Mouse (Mus musculus): ENCODE measurements around the gene Agpat3. TPM values are rescaled to one million over a fixed set of nuclear protein-coding genes. Genes with fewer than 3 reads are reported as not detected.

Gene Agpat3
- polyA plus RNA-seq, 1 experiment from 2014 or later: 68.1 TPM

- no peaks in the 10 kb centered on the region for H3K27me3 ChIP-seq
- H3K27ac ChIP-seq: no peak overlapping the region
- no peak overlapping the region for H3K4me3 ChIP-seq
- no peaks in the 10 kb centered on the region for H3K9me3 ChIP-seq
- peaks cover 14% of the 10 kb centered on the region for H3K4me1 ChIP-seq
- WGBS: 86% methylated on average over 4 of the region's 4 CpGs
- no peak for ATAC-seq (ENCODE audit: borderline replicate concordance, extremely low read depth, low FRiP score, low TSS enrichment)
- no peak overlapping the region for H3K4me2 ChIP-seq
- H3K36me3 ChIP-seq: no peaks in the 10 kb centered on the region
- no peak overlapping the region for H3K9ac ChIP-seq
These were observed 52.2 kb downstream of the Agpat3 start for GRCm38 (mm10) chr10:78300061-78300460.

GRCm38 (mm10) chr10:78298651-78299644, 53.3 kb downstream of the Agpat3 start:
- H3K27me3 ChIP-seq: no peaks in the 10 kb centered on the region
- H3K9ac ChIP-seq: no peak overlapping the region
- H3K4me3 ChIP-seq: no peak overlapping the region
- no peak for ATAC-seq (ENCODE audit: borderline replicate concordance, extremely low read depth, low FRiP score, low TSS enrichment)
- 0 out of 2 replicates have a peak overlapping the region, but pooled peaks have one; percentile 7 for H3K4me2 ChIP-seq
- H3K4me1 ChIP-seq: peaks cover 14% of the 10 kb centered on the region
- peak overlapping the region; percentile 82 for H3K27ac ChIP-seq
- 84% methylated on average over 8 of the region's 8 CpGs for WGBS
- no peaks in the 10 kb centered on the region for H3K9me3 ChIP-seq
- no peaks in the 10 kb centered on the region for H3K36me3 ChIP-seq

- peak overlapping the region; percentile 82 for H3K27ac ChIP-seq
- no peak overlapping the region for H3K9ac ChIP-seq
- H3K4me2 ChIP-seq: peak overlapping the region; percentile 12
- no peaks in the 10 kb centered on the region for H3K9me3 ChIP-seq
- 57% methylated on average over 15 of the region's 15 CpGs for WGBS
- no peaks in the 10 kb centered on the region for H3K27me3 ChIP-seq
- H3K36me3 ChIP-seq: no peaks in the 10 kb centered on the region
- H3K4me3 ChIP-seq: no peak overlapping the region
- peaks cover 14% of the 10 kb centered on the region for H3K4me1 ChIP-seq
- ATAC-seq (ENCODE audit: borderline replicate concordance, extremely low read depth, low FRiP score, low TSS enrichment): peak; percentile 80
These were observed 54.5 kb downstream of the Agpat3 start for GRCm38 (mm10) chr10:78297576-78298484.

GRCm38 (mm10) chr10:78296980-78297379, 55.3 kb downstream of the Agpat3 start:
- H3K36me3 ChIP-seq: no peaks in the 10 kb centered on the region
- peaks cover 14% of the 10 kb centered on the region for H3K4me1 ChIP-seq
- H3K9me3 ChIP-seq: no peaks in the 10 kb centered on the region
- H3K9ac ChIP-seq: no peak overlapping the region
- H3K27ac ChIP-seq: peak overlapping the region; percentile 82; the same call in 1 of the 2 replicates
- H3K4me3 ChIP-seq: no peak overlapping the region
- H3K27me3 ChIP-seq: no peaks in the 10 kb centered on the region
- ATAC-seq (ENCODE audit: borderline replicate concordance, extremely low read depth, low FRiP score, low TSS enrichment): no peak
- H3K4me2 ChIP-seq: no peak overlapping the region
- whole genome bisulfite sequencing: 75% methylated on average over 4 of the region's 4 CpGs

- Histone ChIP-seq H3K9me3 (no peaks in the 10 kb centered on the region), H3K9ac (no peak overlapping the region), H3K36me3 (no peaks in the 10 kb centered on the region), H3K27me3 (no peaks in the 10 kb centered on the region), H3K4me3 (no peak overlapping the region), H3K4me2 (no peak overlapping the region), H3K27ac (no peak overlapping the region), H3K4me1 (peaks cover 14% of the 10 kb centered on the region)
- no peak for ATAC-seq (ENCODE audit: borderline replicate concordance, extremely low read depth, low FRiP score, low TSS enrichment)
- 79% methylated on average over 5 of the region's 5 CpGs for WGBS
These were observed 55.9 kb downstream of the Agpat3 start for GRCm38 (mm10) chr10:78296371-78296770.

GRCm38 (mm10) chr10:78293576-78293975, 58.7 kb downstream of the Agpat3 start:
- ATAC-seq (ENCODE audit: borderline replicate concordance, extremely low read depth, low FRiP score, low TSS enrichment): no peak
- Histone ChIP-seq H3K36me3 (no peaks in the 10 kb centered on the region), H3K9ac (no peak overlapping the region), H3K4me1 (peaks cover 13% of the 10 kb centered on the region), H3K4me2 (no peak overlapping the region), H3K9me3 (no peaks in the 10 kb centered on the region), H3K27ac (no peak overlapping the region), H3K27me3 (no peaks in the 10 kb centered on the region), H3K4me3 (no peak overlapping the region)
- 87% methylated on average over 1 of the region's 1 CpGs for WGBS

GRCm38 (mm10) chr10:78292381-78292780, 59.9 kb downstream of the Agpat3 start:
- Histone ChIP-seq H3K9me3 (no peaks in the 10 kb centered on the region), H3K9ac (no peak overlapping the region), H3K36me3 (peaks cover 5% of the 10 kb centered on the region; the same call in 1 of the 2 replicates), H3K4me3 (no peak overlapping the region), H3K4me1 (peaks cover 1% of the 10 kb centered on the region), H3K4me2 (no peak overlapping the region), H3K27ac (no peak overlapping the region), H3K27me3 (no peaks in the 10 kb centered on the region)
- ATAC-seq (ENCODE audit: borderline replicate concordance, extremely low read depth, low FRiP score, low TSS enrichment): no peak
- WGBS: 78% methylated on average over 5 of the region's 5 CpGs

GRCm38 (mm10) chr10:78290730-78291535, 61.4 kb downstream of the Agpat3 start:
- Histone ChIP-seq H3K4me1 (no peaks in the 10 kb centered on the region), H3K9ac (no peak overlapping the region), H3K9me3 (no peaks in the 10 kb centered on the region), H3K4me3 (no peak overlapping the region), H3K27ac (no peak overlapping the region), H3K36me3 (peaks cover 12% of the 10 kb centered on the region; the same call in 1 of the 2 replicates), H3K4me2 (no peak overlapping the region), H3K27me3 (no peaks in the 10 kb centered on the region)
- WGBS: 69% methylated on average over 8 of the region's 8 CpGs
- ATAC-seq (ENCODE audit: borderline replicate concordance, extremely low read depth, low FRiP score, low TSS enrichment): no peak

GRCm38 (mm10) chr10:78288896-78289295, 63.4 kb downstream of the Agpat3 start:
- H3K9ac ChIP-seq: no peak overlapping the region
- H3K4me3 ChIP-seq: no peak overlapping the region
- no peaks in the 10 kb centered on the region for H3K9me3 ChIP-seq
- peaks cover 20% of the 10 kb centered on the region for H3K36me3 ChIP-seq
- H3K27me3 ChIP-seq: no peaks in the 10 kb centered on the region
- H3K27ac ChIP-seq: no peak overlapping the region
- no peak for ATAC-seq (ENCODE audit: borderline replicate concordance, extremely low read depth, low FRiP score, low TSS enrichment)
- 87% methylated on average over 4 of the region's 4 CpGs for WGBS
- no peaks in the 10 kb centered on the region for H3K4me1 ChIP-seq
- no peak overlapping the region for H3K4me2 ChIP-seq

- Histone ChIP-seq H3K4me2 (no peak overlapping the region), H3K4me3 (no peak overlapping the region), H3K4me1 (no peaks in the 10 kb centered on the region), H3K36me3 (peaks cover 20% of the 10 kb centered on the region), H3K27ac (no peak overlapping the region), H3K27me3 (no peaks in the 10 kb centered on the region), H3K9me3 (no peaks in the 10 kb centered on the region), H3K9ac (no peak overlapping the region)
- WGBS: 72% methylated on average over 5 of the region's 5 CpGs
- no peak for ATAC-seq (ENCODE audit: borderline replicate concordance, extremely low read depth, low FRiP score, low TSS enrichment)
These were observed 64.2 kb downstream of the Agpat3 start for GRCm38 (mm10) chr10:78288135-78288534.

Measured in lung, embryonic 15.5 days (tissue).